Mouse (Mus musculus): ENCODE measurements at regions not wholly inside any gene's neighbourhood (a gene's known extent, or its start where the extent isn't known, plus 50 kb on each side); places are given as distances from the start of the nearest gene placed in this dataset.

GRCm38 (mm10) chrY:43772246-43772645 is 492.0 kb downstream of the Gm21739 start:
- DNase-seq (ENCODE audit: low spot score in 2 of 2) = peak; percentile 0 to 1

Measured in left cerebral cortex, adult 18-20 months (tissue).